Mouse (Mus musculus): Measurements from ENCODE around the gene Gstt1. TPM values are rescaled to one million over a fixed set of nuclear protein-coding genes. Genes with fewer than 3 reads are reported as not detected.
"Not testable (repeated sequence)": the region's sequence is repeated elsewhere in the genome, so short reads cannot be mapped to it uniquely, and the experiment has no call there.

Gene Gstt1
- 1 to 10 TPM; 6.2 to 7.0 TPM for total RNA-seq (2021)

DNA sequence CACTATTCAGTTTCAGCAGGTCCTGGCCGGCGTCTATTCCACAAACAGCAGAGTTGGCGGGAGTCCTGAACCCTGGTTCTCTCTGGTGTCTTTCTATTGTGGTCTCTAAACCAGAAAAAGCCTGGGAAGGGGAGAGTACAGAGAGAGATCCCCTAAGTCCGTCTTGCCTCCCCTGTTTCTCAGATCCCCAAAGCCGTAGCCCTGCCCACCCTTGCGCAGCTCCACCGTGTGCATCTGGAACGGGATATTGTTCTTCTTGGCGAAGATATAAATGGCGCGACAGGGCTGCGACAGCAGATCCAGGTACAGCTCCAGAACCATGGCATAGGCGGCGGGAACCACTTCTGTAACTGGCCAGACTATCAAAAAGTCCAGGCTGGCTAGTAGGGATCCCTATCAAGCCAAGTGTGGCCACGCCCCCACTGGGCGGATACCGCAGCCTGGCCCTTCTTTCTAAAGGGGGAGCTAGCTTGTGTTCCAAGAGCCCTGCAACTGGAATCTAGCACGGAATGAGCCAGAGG is at the start of gene Gstt1:
Gene Gstt1 (minus strand): TSS at position 409 of the 521 bp plus-strand sequence.
- intact Hi-C loops (cut with DNase I), result loop anchor here (10.0 kb wide), 1 partner anchor 327 kb away; no protein-coding TSS in a partner anchor

DNA sequence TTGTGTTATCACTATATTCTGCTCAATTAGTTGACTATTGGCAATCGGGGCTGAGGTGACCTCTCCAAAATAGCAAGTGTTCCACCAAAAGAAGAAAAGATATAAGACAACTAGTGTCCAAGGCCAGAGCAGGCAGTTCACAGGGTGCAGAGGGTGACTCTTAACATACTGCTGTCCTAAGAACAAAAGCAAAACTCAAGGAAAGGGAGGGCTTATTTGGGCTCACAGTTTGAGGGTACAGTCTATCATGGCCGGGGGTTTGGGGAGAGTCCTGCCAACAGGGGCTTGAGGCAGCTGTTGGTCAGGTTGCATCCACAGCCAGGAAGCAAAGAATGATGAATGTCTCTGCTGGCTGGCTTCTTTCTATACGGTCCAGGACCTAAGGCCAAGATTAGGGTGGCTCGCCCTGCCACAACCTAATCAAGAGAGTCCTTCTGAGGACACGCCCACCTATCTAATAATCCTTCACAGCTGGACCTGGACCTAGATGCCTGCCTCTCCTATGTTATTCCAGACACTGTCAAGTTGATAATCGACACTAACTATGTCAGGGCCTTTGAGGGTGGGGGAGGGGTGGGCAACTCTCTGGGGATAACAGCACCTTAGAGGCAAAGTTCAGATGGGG is 47.0 kb upstream of the Gstt1 start:
- DNase-seq (ENCODE audit: low spot score in 2 of 2), result no peak
- intact Hi-C loops (cut with DNase I), result no loop called here

More for the DNA sequence above, at the start of gene Gstt1:
- DNase-seq (ENCODE audit: low spot score in 2 of 2), result peak in 1 of 2 experiments; percentile 40

DNA sequence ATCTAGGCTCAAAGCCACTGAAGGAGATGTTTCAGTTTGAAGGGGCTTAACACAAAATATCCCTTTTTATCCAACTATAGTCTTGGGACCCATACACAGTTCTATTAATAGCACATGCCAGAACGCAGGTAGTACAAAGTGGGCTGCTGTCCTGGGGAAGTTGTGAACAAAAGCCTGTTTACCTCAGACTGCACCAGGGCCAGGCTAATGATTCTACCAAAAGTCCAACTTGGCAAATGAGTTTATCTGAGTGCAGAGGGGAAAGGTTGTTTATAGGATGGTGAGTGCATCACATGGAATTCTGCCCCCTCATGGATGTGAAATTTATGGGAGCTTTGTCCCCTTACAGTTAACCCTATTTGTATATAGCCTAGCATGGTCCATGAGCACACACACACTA is 46.4 kb upstream of the Gstt1 start:
- intact Hi-C loops (cut with DNase I), result no loop called here
- no peak for DNase-seq (ENCODE audit: low spot score in 2 of 2)

DNA sequence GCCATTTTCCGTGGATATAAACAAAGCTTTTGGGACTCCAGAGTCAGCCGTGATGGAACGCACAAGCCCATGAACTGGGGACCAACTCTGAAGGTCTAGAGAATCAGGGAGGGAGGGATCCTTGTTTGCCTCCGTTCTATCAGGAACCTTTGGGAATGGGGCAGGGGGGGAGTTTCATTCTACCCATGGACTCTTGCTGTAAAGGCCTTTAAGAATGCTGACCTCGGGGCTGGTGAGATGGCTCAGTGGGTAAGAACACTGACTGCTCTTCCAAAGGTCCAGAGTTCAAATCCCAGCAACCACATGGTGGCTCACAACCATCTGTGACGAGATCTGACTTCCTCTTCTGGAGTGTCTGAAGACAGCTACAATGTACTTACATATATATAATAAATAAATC is 45.5 kb upstream of the Gstt1 start:
- DNase-seq (ENCODE audit: low spot score in 2 of 2); intact Hi-C loops (cut with DNase I): not testable (repeated sequence)

DNA sequence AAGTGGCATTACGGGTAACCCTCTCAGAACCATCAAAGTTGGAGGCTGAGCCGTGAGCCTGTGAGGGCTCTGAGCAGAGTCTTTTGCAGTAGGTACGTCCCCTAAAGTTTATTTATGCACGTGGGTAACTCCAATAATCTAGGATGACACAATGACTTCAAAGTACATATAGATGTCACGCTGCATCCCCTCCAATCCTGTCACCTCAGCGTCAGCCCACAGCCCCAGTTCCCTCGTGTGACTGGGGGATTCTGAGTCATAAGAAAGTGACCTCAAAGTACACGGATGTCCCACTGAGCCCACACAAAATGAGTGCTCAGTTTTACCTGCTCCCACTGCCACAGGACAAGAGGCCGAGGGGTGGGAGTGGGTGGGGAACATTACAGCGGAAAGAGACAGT is 40.7 kb upstream of the Gstt1 start:
- DNase-seq (ENCODE audit: low spot score in 2 of 2), result no peak
- intact Hi-C loops (cut with DNase I), result no loop called here

DNA sequence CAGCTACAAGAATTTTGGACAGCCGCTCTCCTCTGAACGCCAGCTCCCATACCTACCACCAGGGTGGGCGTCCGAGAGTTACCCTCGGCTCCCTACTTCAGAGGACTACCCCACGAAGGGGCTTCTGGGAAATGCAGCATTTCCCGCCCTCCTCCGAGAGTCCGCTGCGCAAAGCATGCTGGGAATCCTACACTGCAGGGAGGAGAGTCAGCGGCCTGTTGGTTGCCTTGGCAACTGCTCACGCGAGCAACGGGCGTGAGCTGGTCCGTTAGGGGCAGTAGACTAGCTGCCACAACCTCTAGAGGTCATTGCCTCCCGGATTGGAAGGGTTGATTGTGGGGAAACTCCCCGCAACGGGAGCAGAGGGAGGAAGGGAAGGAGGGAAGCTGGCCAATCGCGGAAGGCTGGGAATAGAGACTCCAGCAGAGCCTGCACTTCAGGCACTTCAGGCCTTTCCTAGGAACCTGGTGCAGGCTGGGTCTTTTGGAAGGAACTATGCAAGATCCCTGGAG is 38.9 kb upstream of the Gstt1 start, which contains the start of gene Gstt2:
Gene Gstt2 (minus strand): TSS at position 177 of the 512 bp plus-strand sequence.
- intact Hi-C loops (cut with DNase I), result loop anchor here (2.0 kb wide), 1 partner anchor 73 kb away; the partner anchor contains the start of gene Cabin1
- DNase-seq (ENCODE audit: low spot score in 2 of 2), result peak; percentile 95 to 96

DNA sequence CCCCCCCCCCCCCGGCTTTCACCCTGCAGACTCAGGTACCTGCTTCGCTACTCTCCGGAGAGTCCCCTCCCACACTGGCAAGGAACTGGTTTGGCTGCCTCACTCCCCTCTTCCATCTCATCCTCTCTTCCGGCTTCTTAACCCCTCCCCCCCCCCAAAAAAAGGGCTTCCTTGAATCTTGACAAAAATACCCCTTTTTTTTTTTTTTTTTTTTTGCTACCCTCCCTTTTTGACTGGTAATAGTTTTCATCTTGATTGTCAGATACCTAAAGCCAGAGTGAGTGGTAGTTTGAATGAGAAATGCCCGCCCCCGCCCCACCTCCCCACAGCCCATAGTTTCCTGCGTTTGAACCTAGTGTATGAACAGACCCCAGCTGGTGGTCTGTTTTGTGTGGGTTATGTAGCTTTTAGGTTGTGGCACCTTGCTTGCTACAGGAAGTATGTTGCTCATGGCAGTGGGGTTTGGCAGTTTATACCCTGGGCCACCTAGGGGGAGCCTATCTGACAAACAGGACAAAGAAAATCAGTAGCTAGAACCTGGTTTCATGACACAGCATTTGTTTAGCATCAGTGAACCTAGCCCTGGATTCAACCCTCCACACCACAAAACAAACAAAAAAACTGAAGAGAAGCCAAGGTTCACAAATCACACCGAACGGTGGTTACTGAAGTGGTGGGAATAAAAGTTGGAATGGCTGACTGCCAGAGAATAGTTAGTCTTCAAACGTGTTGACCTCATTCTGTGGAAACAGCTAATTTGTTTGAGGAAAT is 37.6 kb upstream of the Gstt1 start:
- intact Hi-C loops (cut with DNase I), result loop anchor here (2.0 kb wide), 1 partner anchor 71 kb away; the partner anchor contains the start of gene Cabin1

DNA sequence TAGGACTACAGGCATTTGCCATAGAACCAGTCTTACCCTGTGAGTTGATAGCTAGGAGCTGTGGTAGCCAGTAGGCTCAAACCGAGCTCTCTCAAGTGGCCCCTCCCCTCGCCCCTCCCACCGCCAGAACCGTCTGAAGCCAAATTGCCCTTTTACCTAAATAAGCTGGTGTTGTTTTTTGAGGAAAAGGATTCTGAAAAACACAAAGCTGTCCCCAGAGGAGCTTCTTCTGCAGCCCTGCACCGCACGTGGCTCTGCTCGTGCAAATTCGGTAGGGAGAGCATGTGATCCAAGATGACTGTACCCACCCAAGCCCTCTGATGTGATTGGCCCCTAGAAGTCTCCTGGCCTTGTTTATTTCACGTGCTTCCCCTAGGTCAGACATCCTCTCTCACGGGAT is 36.9 kb upstream of the Gstt1 start:
- DNase-seq (ENCODE audit: low spot score in 2 of 2), result peak in 1 of 2 experiments; percentile 53
- intact Hi-C loops (cut with DNase I), result no loop called here

More for the DNA sequence above, 37.6 kb upstream of the Gstt1 start:
- no peak for DNase-seq (ENCODE audit: low spot score in 2 of 2)

DNA sequence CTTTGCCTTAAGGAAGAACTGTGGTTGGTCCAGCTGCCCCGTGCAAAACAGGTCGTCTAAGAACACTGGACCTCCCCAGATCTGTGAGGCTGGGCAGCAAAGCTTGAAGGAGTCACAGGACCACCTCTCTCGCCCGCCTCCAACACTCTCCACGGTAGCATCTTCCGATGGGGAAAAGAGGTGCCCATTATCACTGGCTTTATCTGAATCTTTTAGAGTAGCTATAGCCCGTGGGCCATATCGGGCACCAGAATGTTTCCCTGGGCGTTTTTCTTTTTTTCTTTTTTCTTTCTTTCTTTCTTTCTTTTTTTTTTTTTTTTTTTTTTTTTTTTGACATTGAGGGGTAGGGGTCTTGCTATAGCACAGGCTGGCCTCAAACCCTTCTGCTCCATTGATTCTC is 36.3 kb upstream of the Gstt1 start:
- intact Hi-C loops (cut with DNase I), result loop anchor here (5.0 kb wide), 1 partner anchor 52 kb away; the partner anchor contains the start of genes Gm20441 and Gstt3
- DNase-seq (ENCODE audit: low spot score in 2 of 2), result no peak

DNA sequence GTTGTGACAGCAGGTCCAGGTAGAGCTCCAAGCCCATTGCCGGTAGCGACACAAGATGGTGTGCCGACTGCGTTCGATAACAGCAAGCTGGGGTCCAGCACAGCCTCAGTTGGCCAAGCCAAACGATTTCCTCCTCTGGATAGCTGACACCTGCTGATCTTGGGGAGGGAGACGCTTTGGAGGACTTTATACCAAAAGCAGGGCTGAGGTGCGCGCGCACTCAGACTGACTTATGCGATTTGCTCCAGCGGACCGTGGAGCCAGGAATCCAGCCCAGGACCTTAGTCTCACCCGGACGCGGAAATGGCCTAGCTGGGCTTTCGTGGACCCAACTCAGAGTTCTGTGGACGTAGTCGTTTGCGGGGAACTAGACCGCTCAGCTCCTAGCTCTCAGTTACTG is 35.9 kb upstream of the Gstt1 start:
- intact Hi-C loops (cut with DNase I), result loop anchor here (5.0 kb wide), 1 partner anchor 52 kb away; the partner anchor contains the start of genes Gm20441 and Gstt3
- no peak for DNase-seq (ENCODE audit: low spot score in 2 of 2)

DNA sequence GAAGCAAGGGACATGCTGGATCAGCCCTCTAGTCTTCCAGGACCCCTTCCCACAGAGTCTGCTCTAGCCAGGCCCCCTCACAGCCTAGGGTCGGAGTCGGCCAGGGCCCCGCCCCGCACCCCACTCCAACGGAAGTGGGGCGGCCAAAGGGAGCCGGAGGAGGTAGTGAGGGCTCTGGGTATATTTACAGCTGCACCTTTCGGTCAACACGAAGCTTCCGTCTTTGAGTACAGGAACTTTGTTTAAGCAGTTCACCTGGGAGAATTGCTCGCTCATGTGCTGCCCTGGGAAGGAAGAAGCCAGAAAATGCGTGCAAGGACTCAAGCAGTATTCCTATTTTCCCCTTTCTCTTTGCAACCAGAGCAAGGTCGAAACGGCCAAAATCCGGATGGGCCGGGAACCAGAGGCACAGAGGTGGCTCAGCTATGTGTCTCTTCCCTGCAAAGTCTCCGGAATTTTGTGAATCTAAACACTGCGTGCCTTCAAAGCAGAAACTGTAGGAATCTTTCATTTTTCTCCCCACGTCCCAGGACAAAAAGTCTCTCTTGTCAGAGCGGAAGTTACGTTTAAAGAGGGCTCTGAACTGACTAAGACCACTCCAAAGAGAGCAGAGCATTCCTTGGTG is 35.2 kb upstream of the Gstt1 start:
- intact Hi-C loops (cut with DNase I), result loop anchor here (5.0 kb wide), 1 partner anchor 51 kb away; the partner anchor contains the start of genes Gm20441 and Gstt3
- no peak for DNase-seq (ENCODE audit: low spot score in 2 of 2)

DNA sequence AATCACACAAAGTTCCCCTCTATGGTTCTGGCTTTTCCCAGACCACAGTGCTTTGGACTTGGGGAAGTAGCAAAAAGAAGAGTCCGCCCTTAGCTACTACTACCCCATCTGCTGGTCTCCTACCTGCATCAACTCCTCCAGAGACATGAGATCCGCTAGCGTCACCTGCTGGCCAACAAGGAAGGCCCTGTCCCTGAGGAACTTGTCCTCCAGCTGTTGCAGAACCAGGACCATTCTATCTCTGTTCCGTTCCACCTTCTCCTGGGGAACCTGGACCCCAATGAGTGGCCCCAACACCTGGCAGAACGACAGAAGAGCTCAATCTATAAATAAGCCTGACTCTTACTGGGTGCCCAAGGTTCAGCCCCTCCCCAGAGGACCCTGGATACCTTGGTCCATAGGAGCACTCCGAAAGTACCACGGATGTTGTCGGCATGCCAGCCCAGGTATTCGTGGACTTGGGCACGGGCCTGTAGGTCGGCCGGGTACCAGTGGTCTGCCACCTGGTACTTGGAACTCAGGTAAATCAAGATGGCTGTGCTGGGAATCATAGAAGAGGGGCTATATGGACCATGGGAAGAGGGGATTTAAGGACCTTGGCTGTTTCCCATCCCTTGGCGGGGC is 34.0 kb upstream of the Gstt1 start:
- DNase-seq (ENCODE audit: low spot score in 2 of 2), result peak in 1 of 2 experiments; percentile 70
- intact Hi-C loops (cut with DNase I), result loop anchor here (1.0 to 5.0 kb wide), 2 partner anchors 50 to 88 kb away; partner anchors contain the start of genes Gm20441 and Gstt3

DNA sequence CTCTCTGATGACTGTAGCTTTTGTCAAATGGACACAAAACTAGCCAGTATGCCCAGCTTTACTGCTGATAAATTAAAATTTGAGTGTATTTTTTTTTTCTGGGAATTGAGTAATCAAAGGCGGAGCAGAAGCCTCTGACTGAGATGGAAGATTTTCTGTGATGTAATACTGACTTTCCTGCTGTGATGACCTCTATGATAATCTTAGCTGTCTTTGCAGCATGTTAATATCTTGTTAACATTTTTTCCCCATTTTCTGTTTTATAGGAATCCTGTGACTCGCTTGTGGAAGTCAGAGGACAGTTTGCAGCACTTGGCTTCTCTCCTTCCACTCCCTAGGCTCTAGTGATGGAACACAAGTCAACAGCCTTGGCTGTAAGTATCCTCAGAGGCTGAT is 31.9 kb upstream of the Gstt1 start:
- intact Hi-C loops (cut with DNase I), result loop anchor here (5.0 kb wide), 1 partner anchor 48 kb away; the partner anchor contains the start of genes Gm20441 and Gstt3
- DNase-seq (ENCODE audit: low spot score in 2 of 2), result no peak

DNA sequence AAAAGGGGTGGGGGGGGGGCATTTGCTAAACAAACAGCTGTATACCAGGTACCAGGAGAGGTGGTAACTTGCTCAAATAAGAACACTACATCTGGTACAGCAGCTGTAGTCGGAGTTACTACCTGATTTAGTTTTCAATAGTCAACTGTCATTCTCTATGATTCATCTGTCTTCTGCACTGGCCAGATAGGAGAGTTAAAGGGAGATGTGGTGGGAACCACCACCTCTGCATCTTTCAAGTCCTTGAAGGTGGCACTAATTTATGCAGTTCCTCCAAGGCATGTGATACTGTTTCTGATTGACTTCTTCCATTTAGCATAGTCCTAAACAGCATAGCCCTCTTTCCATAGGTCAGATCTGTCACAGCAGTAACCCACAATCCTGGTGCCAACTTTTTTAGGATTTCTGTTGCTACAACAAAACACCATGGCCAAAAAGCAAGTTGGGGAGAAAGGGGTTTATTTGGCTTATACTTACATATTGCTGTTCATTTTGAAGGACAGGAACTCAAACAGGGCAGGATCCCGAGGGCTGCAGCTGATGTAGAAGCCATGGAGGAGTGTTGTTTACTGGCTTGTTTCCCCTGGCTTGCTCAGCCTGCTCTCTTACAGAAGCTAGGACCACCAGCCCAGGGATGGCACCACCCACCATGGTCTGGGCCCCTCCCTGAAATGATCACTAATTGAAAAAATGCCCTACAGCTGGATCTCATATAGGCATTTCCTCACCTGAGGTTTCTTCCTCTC is 31.3 kb upstream of the Gstt1 start:
- intact Hi-C loops (cut with DNase I), result loop anchor here (5.0 kb wide), 1 partner anchor 47 kb away; the partner anchor contains the start of genes Gm20441 and Gstt3
- no peak for DNase-seq (ENCODE audit: low spot score in 2 of 2)

DNA sequence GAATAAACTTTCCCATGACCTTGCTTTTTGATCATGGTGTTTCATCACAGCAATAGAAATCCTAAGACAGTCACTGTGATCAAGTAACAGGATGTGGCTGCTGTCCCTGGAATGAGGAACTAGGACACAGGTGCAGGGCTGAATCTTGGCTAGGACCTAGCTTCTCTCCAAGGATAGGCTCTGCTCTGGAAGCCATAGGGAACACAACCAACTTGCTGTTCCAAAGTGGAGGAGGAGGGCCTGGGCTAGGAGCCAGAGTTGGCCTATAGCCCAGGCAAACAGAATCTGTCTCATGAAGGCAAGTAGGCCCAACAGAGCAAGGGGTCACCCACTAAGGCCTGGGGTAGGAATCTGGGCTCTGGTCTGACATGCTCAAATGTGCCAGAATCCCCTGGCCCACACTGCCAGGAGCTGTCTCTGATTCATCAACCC is 30.1 kb upstream of the Gstt1 start:
- DNase-seq (ENCODE audit: low spot score in 2 of 2), result peak; percentile 17 to 59
- intact Hi-C loops (cut with DNase I), result no loop called here

DNA sequence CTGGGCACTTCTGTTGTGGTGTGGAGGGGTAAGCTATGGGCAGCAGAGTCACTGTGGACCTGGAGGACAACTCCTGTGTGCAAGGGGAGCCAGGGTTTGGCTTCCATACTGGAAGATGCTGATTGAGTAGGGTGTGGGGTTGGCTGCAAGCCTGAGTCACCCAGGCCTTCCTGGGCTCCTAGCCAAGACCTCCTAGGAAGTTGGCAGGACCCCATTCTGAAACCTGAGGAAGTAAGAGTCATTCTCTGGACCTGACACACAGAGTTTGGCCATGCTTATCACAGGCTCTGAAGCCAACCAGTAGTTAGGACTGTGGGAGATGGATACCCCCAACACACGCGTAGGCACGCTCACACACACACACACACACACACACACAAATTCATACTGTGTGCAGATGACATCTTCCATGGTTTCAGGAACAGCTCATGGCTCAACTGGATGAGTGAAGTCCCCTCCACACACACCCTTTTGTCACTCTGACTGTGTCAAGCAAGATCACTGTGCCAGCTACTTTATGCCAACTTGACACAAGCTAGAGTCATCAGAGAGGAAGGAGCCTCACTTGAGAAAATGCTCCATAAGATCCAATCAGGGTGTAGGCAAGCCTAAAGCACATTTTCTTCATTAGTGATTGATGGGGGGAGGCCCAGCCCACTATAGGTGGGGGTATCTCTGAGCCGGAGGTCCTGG is 29.4 kb upstream of the Gstt1 start:
- intact Hi-C loops (cut with DNase I), result no loop called here
- DNase-seq (ENCODE audit: low spot score in 2 of 2), result no peak

DNA sequence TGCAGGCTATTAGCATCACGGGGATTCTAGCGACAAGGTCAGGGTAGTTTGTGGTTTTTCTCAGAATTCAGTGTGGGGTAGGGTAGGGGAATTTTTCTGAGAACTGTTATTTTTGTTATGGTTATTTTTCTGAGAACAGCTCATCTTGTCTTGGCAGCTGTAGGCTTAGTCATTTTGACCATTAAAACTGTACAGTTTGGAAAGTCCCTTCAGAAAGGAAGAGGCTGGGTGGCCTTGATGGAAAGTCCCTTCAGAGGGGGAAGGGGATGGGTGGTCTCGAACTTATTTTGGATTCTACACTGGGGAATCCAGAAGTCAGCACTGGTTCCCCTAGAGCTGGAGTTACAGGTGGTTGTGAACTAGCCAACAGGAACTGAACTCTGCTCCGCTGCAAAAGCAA is 26.1 kb upstream of the Gstt1 start:
- intact Hi-C loops (cut with DNase I), result no loop called here
- DNase-seq (ENCODE audit: low spot score in 2 of 2), result no peak

DNA sequence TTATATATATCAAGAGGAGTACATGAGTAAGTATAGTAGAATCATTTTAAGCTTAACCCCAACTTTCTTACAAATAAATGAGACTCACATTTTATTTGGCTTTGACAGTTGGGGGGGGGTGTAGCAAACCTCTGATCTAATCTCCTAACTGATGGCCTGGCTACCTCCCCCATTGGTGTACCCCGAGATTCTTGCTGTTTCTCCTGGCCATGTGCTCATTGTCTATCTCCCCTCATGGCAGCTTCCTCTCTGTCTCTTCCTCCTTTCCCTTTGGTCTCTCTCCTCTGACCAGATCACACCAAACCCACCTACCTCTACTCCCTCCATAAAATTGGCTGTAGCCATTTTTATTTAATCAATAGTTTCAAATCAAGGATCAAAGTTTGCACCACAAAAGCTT is 25.4 kb upstream of the Gstt1 start:
- no peak for DNase-seq (ENCODE audit: low spot score in 2 of 2)
- intact Hi-C loops (cut with DNase I), result no loop called here
